ENCODE assay signal across 36 mouse cellular contexts in genomic region chr5:134522524-134522923, GRCm38 (mm10). TPM values are rescaled to one million over a fixed set of nuclear protein-coding genes. Genes with fewer than 3 reads are reported as not detected.
DNase-seq lines count a peak whose midpoint lies in the region; ATAC-seq and TF ChIP-seq lines count a peak whose summit lies in the region.
"Had no signal": no experiment of that assay in that cellular context is flagged by ENCODE, and none has a peak within 500 bp of the region (broad histone marks: within the 10 kb centered on the region; RNA-seq: fewer than 3 reads in every experiment).

No protein-coding gene starts in this region.

- DNase-seq in limb, embryonic 11.5 days (ENCODE audit: low spot score) = no peak
- DNase-seq in limb, embryonic 10.5 days (ENCODE audit: low spot score) = no peak
- DNase-seq in stomach, postnatal 0 days (ENCODE audit: low spot score) = no peak
- no peak for DNase-seq in ES-E14 (ENCODE audit: low read depth, low spot score)
- DNase-seq in neural tube, embryonic 10.5 days (ENCODE audit: extremely low spot score, low spot score) = no peak
- no peak for DNase-seq in retina, postnatal 1 day
- DNase-seq: adrenal gland, postnatal 25 days; cerebellum, adult 11-12 months; cerebellum, adult 9-11 months; gastrocnemius, adult 2 months; gastrocnemius, postnatal 36 days; heart, adult 2 months; heart, postnatal 4 days; kidney, adult 2 months; kidney, postnatal 36 days; right cerebral cortex, postnatal 14 days; thymus, postnatal 4 days had no signal

- no peak overlapping the region for H3K9ac ChIP-seq in limb, embryonic 11.5 days (ENCODE audit: low read length)
- H3K9ac ChIP-seq in stomach, embryonic 16.5 days (ENCODE audit: low read length) = no peak overlapping the region
- no peak overlapping the region for H3K9ac ChIP-seq in stomach, postnatal 0 days (ENCODE audit: low read length)
- peak overlapping the region; percentile 38; the same call in 1 of the 2 replicates for H3K9ac ChIP-seq in ES-E14 (ENCODE audit: insufficient read depth, low read depth, low read length, poor library complexity, severe bottlenecking)
- H3K9ac ChIP-seq: embryonic facial prominence, embryonic 13.5 days; heart, embryonic 12.5 days; hindbrain, embryonic 15.5 days; intestine, embryonic 15.5 days; limb, embryonic 12.5 days; liver, postnatal 0 days; midbrain, embryonic 15.5 days; neural tube, embryonic 12.5 days; stomach, embryonic 15.5 days had no signal

- no peak overlapping the region for H3K4me2 ChIP-seq in limb, embryonic 11.5 days (ENCODE audit: low read depth, severe bottlenecking)
- H3K4me2 ChIP-seq in stomach, embryonic 16.5 days (ENCODE audit: low read depth, low read length) = no peak overlapping the region
- no peak overlapping the region for H3K4me2 ChIP-seq in stomach, postnatal 0 days (replicated peaks; ENCODE audit: low read depth)
- H3K4me2 ChIP-seq: embryonic facial prominence, embryonic 13.5 days; heart, embryonic 12.5 days; hindbrain, embryonic 15.5 days; intestine, embryonic 15.5 days; limb, embryonic 12.5 days; midbrain, embryonic 15.5 days; neural tube, embryonic 12.5 days; stomach, embryonic 15.5 days had no signal

- no peaks in the 10 kb centered on the region for H3K4me1 ChIP-seq in limb, embryonic 11.5 days (ENCODE audit: control insufficient read depth, insufficient read depth, low read length)
- no peaks in the 10 kb centered on the region for H3K4me1 ChIP-seq in limb, embryonic 10.5 days
- H3K4me1 ChIP-seq in stomach, embryonic 16.5 days (ENCODE audit: control insufficient read depth, insufficient read depth, low read length) = no peaks in the 10 kb centered on the region
- no peaks in the 10 kb centered on the region for H3K4me1 ChIP-seq in stomach, postnatal 0 days (replicated peaks; ENCODE audit: control insufficient read depth, insufficient read depth)
- peaks cover 0 to 5% of the 10 kb centered on the region in 2 experiments; a peak in 1 of 4 replicates for H3K4me1 ChIP-seq in ES-E14 (ENCODE audit: control insufficient read depth in 2 of 2, insufficient read depth in 2 of 2, low read length in 2 of 2, poor library complexity in 1 of 2)
- H3K4me1 ChIP-seq: embryonic facial prominence, embryonic 13.5 days; hindbrain, embryonic 15.5 days; intestine, embryonic 15.5 days; limb, embryonic 12.5 days; midbrain, embryonic 15.5 days; neural tube, embryonic 12.5 days; stomach, embryonic 15.5 days had no signal

- H3K9me3 ChIP-seq in limb, embryonic 11.5 days (ENCODE audit: control insufficient read depth, low read length) = no peaks in the 10 kb centered on the region
- H3K9me3 ChIP-seq in limb, embryonic 10.5 days (replicated peaks) = no peaks in the 10 kb centered on the region
- H3K9me3 ChIP-seq in stomach, embryonic 16.5 days (replicated peaks; ENCODE audit: control insufficient read depth, low read length) = no peaks in the 10 kb centered on the region
- H3K9me3 ChIP-seq in stomach, postnatal 0 days (ENCODE audit: control insufficient read depth, low read length) = no peaks in the 10 kb centered on the region
- H3K9me3 ChIP-seq in ES-E14 (ENCODE audit: control insufficient read depth, insufficient read depth, low read depth, low read length) = no peaks in the 10 kb centered on the region
- H3K9me3 ChIP-seq: embryonic facial prominence, embryonic 13.5 days; heart, embryonic 12.5 days; hindbrain, embryonic 15.5 days; intestine, embryonic 15.5 days; limb, embryonic 12.5 days; megakaryocyte, embryonic 14.5 days; midbrain, embryonic 15.5 days; neural tube, embryonic 12.5 days; stomach, embryonic 15.5 days had no signal

- peaks cover 18% of the 10 kb centered on the region for H3K36me3 ChIP-seq in limb, embryonic 11.5 days (ENCODE audit: control insufficient read depth, insufficient read depth, low read length)
- peaks cover 93% of the 10 kb centered on the region for H3K36me3 ChIP-seq in limb, embryonic 10.5 days
- peaks cover 7% of the 10 kb centered on the region; the same call in 1 of the 2 replicates for H3K36me3 ChIP-seq in stomach, embryonic 16.5 days (ENCODE audit: control insufficient read depth, insufficient read depth, low read length)
- H3K36me3 ChIP-seq in stomach, postnatal 0 days (ENCODE audit: control insufficient read depth, insufficient read depth, low read length) = 0 out of 2 replicates have a peak, but pooled peaks cover 3% of the 10 kb centered on the region
- no peaks in the 10 kb centered on the region for H3K36me3 ChIP-seq in ES-E14 (ENCODE audit: control insufficient read depth, insufficient read depth, low read length, poor library complexity, severe bottlenecking)

- in situ Hi-C loops in ES-E14 (cut with MboI; ENCODE audit: low sequenced_read_pairs in 2 of 2, unreplicated experiment in 2 of 2) = no loop called here

- H3K4me3 ChIP-seq in limb, embryonic 11.5 days (ENCODE audit: low read depth, low read length) = no peak overlapping the region
- no peak overlapping the region for H3K4me3 ChIP-seq in limb, embryonic 10.5 days
- H3K4me3 ChIP-seq in stomach, embryonic 16.5 days (replicated peaks; ENCODE audit: low read length) = no peak overlapping the region
- no peak overlapping the region for H3K4me3 ChIP-seq in stomach, postnatal 0 days (ENCODE audit: low read depth, low read length)
- peak overlapping the region; percentile 50 to 54; a peak in 3 of 4 replicates for H3K4me3 ChIP-seq in ES-E14 (ENCODE audit: insufficient read depth in 1 of 2, low read depth in 1 of 2, low read length in 2 of 2, poor library complexity in 1 of 2, severe bottlenecking in 1 of 2)
- H3K4me3 ChIP-seq: embryonic facial prominence, embryonic 13.5 days; gastrocnemius, adult 2 months; heart, adult 2 months; heart, embryonic 12.5 days; hindbrain, embryonic 15.5 days; intestine, embryonic 15.5 days; layer of hippocampus, adult 2 months; limb, embryonic 12.5 days; midbrain, embryonic 15.5 days; neural tube, embryonic 12.5 days; stomach, embryonic 15.5 days had no signal

- no peak for TF ChIP-seq EP300 in stomach, postnatal 0 days (optimal IDR thresholded peaks at IDR 0.05)

- peak; percentile 35; the same call in 1 of the 2 replicates for ATAC-seq in limb, embryonic 11.5 days (ENCODE audit: insufficient number of reproducible peaks, low FRiP score, low TSS enrichment, low read depth)
- 0 out of 2 replicates have a peak, but pooled peaks have one; percentile 6 for ATAC-seq in stomach, embryonic 16.5 days (ENCODE audit: insufficient read depth, low FRiP score)
- no peak for ATAC-seq in stomach, postnatal 0 days (ENCODE audit: low FRiP score, low TSS enrichment)
- ATAC-seq: forebrain, embryonic 16.5 days; intestine, embryonic 15.5 days; midbrain, embryonic 15.5 days; Patski had no signal

- H3K27me3 ChIP-seq in limb, embryonic 11.5 days (ENCODE audit: control insufficient read depth, insufficient read depth, low read length) = no peaks in the 10 kb centered on the region
- no peaks in the 10 kb centered on the region for H3K27me3 ChIP-seq in limb, embryonic 10.5 days (ENCODE audit: low read depth, poor library complexity, severe bottlenecking)
- no peaks in the 10 kb centered on the region for H3K27me3 ChIP-seq in stomach, embryonic 16.5 days (ENCODE audit: control insufficient read depth, insufficient read depth, low read length)
- H3K27me3 ChIP-seq in stomach, postnatal 0 days (ENCODE audit: control insufficient read depth, insufficient read depth, low read length) = no peaks in the 10 kb centered on the region
- H3K27me3 ChIP-seq: embryonic facial prominence, embryonic 13.5 days; heart, embryonic 12.5 days; hindbrain, embryonic 15.5 days; intestine, embryonic 15.5 days; limb, embryonic 12.5 days; megakaryocyte, embryonic 14.5 days; midbrain, embryonic 15.5 days; neural tube, embryonic 12.5 days; Patski; stomach, embryonic 15.5 days had no signal

- no peak for TF ChIP-seq CTCF in stomach, postnatal 0 days (IDR thresholded peaks at IDR 0.05; ENCODE audit: low read depth)

- no peak overlapping the region for H3K27ac ChIP-seq in limb, embryonic 11.5 days (replicated peaks; ENCODE audit: low read depth, low read length)
- H3K27ac ChIP-seq in limb, embryonic 10.5 days = no peak overlapping the region
- no peak overlapping the region for H3K27ac ChIP-seq in stomach, embryonic 16.5 days (ENCODE audit: low read length)
- H3K27ac ChIP-seq in stomach, postnatal 0 days (replicated peaks) = no peak overlapping the region
- no peak overlapping the region for H3K27ac ChIP-seq in ES-E14 (ENCODE audit: insufficient read depth, low read depth, low read length, poor library complexity, severe bottlenecking)
- H3K27ac ChIP-seq: embryonic facial prominence, embryonic 13.5 days; gastrocnemius, adult 2 months; heart, adult 2 months; hindbrain, embryonic 15.5 days; intestine, embryonic 15.5 days; layer of hippocampus, adult 2 months; limb, embryonic 12.5 days; midbrain, embryonic 15.5 days; neural tube, embryonic 12.5 days; stomach, embryonic 15.5 days had no signal

- WGBS in limb, embryonic 11.5 days = 90% methylated on average over 26 of the region's 26 CpGs
- 92% methylated on average over 26 of the region's 26 CpGs for WGBS in limb, embryonic 10.5 days
- 91% methylated on average over 26 of the region's 26 CpGs for WGBS in stomach, embryonic 16.5 days
- 89% methylated on average over 22 of the region's 26 CpGs for WGBS in stomach, postnatal 0 days

TF ChIP-seq in ES-E14, 5 proteins besides CTCF, POLR2A, EP300 and RAD21 (continues in another document):
- TF ChIP-seq MAFK (IDR thresholded peaks at IDR 0.05; ENCODE audit: insufficient read depth, low read depth, low read length) = no peak
- no peak for TF ChIP-seq HCFC1 (IDR thresholded peaks at IDR 0.05; ENCODE audit: borderline replicate concordance, insufficient read depth, low read length)

RNA-seq across cellular contexts. Expression of gene Clip2, which starts 29.7 kb away (rescaled TPM):
- polyA plus RNA-seq in limb, embryonic 11.5 days (2014; fragmentation: Nextera tagmentation; extraction: Ambion mirVana) = 6.8 and 6.9 TPM in 2 replicates
- polyA plus RNA-seq in limb, embryonic 10.5 days (2016; fragmentation: Nextera tagmentation; extraction: Ambion mirVana) = 5.9 and 7.1 TPM in 2 replicates
- polyA plus RNA-seq in stomach, embryonic 16.5 days (2015; fragmentation: Nextera tagmentation; extraction: Ambion mirVana) = 2.9 and 3.5 TPM in 2 replicates
- polyA plus RNA-seq in stomach, postnatal 0 days (2015; fragmentation: Nextera tagmentation; extraction: Ambion mirVana) = 1.0 and 1.1 TPM in 2 replicates
- 7.9 and 10.5 TPM in 2 replicates for total RNA-seq in ES-E14 (2012; rRNA removed)

RNA-seq across cellular contexts. Expression of gene Syna, which starts 37.4 kb away (rescaled TPM):
- not detected in 2 replicates for polyA plus RNA-seq in limb, embryonic 11.5 days (2014; fragmentation: Nextera tagmentation; extraction: Ambion mirVana)
- 0.06 and 0.08 TPM in 2 replicates for polyA plus RNA-seq in limb, embryonic 10.5 days (2016; fragmentation: Nextera tagmentation; extraction: Ambion mirVana)
- 0.10 TPM in 1 of 2 replicates, not detected in the other for polyA plus RNA-seq in stomach, embryonic 16.5 days (2015; fragmentation: Nextera tagmentation; extraction: Ambion mirVana)
- 0.07 TPM in 2 replicates for polyA plus RNA-seq in stomach, postnatal 0 days (2015; fragmentation: Nextera tagmentation; extraction: Ambion mirVana)
- total RNA-seq in ES-E14 (2012; rRNA removed) = 0.16 and 0.18 TPM in 2 replicates
- total RNA-seq: adrenal gland, adult 18-20 months; adrenal gland, postnatal 25 days; gastrocnemius, adult 2 months; gastrocnemius, postnatal 36 days; heart, adult 2 months; heart, postnatal 4 days; liver, adult 2 months; MEL had no signal
- polyA plus RNA-seq: forebrain, embryonic 11.5 days; heart, adult 2 months; heart, embryonic 12.5 days; heart, postnatal 0 days; limb, embryonic 12.5 days; liver, adult 2 months; liver, postnatal 0 days had no signal

RNA-seq across cellular contexts. Expression of gene Rfc2, which starts 58.6 kb away (rescaled TPM):
- polyA plus RNA-seq in limb, embryonic 11.5 days (2014; fragmentation: Nextera tagmentation; extraction: Ambion mirVana) = 395 and 420 TPM in 2 replicates
- polyA plus RNA-seq in limb, embryonic 10.5 days (2016; fragmentation: Nextera tagmentation; extraction: Ambion mirVana) = 431 and 443 TPM in 2 replicates
- 197 and 214 TPM in 2 replicates for polyA plus RNA-seq in stomach, embryonic 16.5 days (2015; fragmentation: Nextera tagmentation; extraction: Ambion mirVana)
- 81.5 and 83.7 TPM in 2 replicates for polyA plus RNA-seq in stomach, postnatal 0 days (2015; fragmentation: Nextera tagmentation; extraction: Ambion mirVana)
- total RNA-seq in ES-E14 (2012; rRNA removed) = 165 and 168 TPM in 2 replicates

Comparison
In these comparisons a context has a peak if more than half of its experiments do, and no peak if none do; other contexts are left out.
1. H3K4me3 ChIP-seq: peak in ES-E14 (2 of 2); none in limb, embryonic 11.5 days (single experiment), limb, embryonic 10.5 days (single experiment), stomach, embryonic 16.5 days (single experiment) and stomach, postnatal 0 days (single experiment).